ENCODE assay signal across 7 mouse cellular contexts in genomic region chr5:138753946-138754302, GRCm38 (mm10). TPM values are rescaled to one million over a fixed set of nuclear protein-coding genes. Genes with fewer than 3 reads are reported as not detected.
DNase-seq lines count a peak whose midpoint lies in the region; ATAC-seq and TF ChIP-seq lines count a peak whose summit lies in the region.

No protein-coding gene starts in this region.

- peak overlapping the region; percentile 97 for H3K4me2 ChIP-seq in lung, embryonic 15.5 days
- peak overlapping the region; percentile 95 for H3K4me2 ChIP-seq in heart, embryonic 16.5 days (ENCODE audit: low read depth, low read length)
- H3K4me2 ChIP-seq in liver, embryonic 14.5 days (ENCODE audit: low read depth): peak overlapping the region; percentile 50
- peak overlapping the region; percentile 91 for H3K4me2 ChIP-seq in stomach, embryonic 14.5 days (replicated peaks; ENCODE audit: low read depth, low read length)

- 2% methylated on average over 9 of the region's 9 CpGs for WGBS in lung, embryonic 15.5 days
- WGBS in embryonic facial prominence, embryonic 10.5 days: 5% methylated on average over 9 of the region's 9 CpGs
- WGBS in heart, embryonic 16.5 days: 7% methylated on average over 9 of the region's 9 CpGs
- WGBS in liver, embryonic 14.5 days (ENCODE audit: insufficient replicate concordance): 13% methylated on average over 9 of the region's 9 CpGs
- 8% methylated on average over 9 of the region's 9 CpGs for WGBS in stomach, embryonic 14.5 days

- peak overlapping the region; percentile 92 for H3K27ac ChIP-seq in lung, embryonic 15.5 days
- H3K27ac ChIP-seq in embryonic facial prominence, embryonic 10.5 days (replicated peaks): peak overlapping the region; percentile 77
- H3K27ac ChIP-seq in heart, embryonic 16.5 days (ENCODE audit: low read length): peak overlapping the region; percentile 94
- H3K27ac ChIP-seq in liver, embryonic 14.5 days: no peak overlapping the region
- peak overlapping the region; percentile 86; the same call in 1 of the 2 replicates for H3K27ac ChIP-seq in stomach, embryonic 14.5 days (ENCODE audit: low read length)

- no peak for TF ChIP-seq CTCF in liver, embryonic 14.5 days (IDR thresholded peaks at IDR 0.05; ENCODE audit: low read depth)

- H3K27me3 ChIP-seq in lung, embryonic 15.5 days: peaks cover 51% of the 10 kb centered on the region
- H3K27me3 ChIP-seq in embryonic facial prominence, embryonic 10.5 days (replicated peaks; ENCODE audit: low read depth, poor library complexity, severe bottlenecking): peaks cover 81% of the 10 kb centered on the region
- peaks cover 29% of the 10 kb centered on the region for H3K27me3 ChIP-seq in heart, embryonic 16.5 days (ENCODE audit: control insufficient read depth, insufficient read depth, low read length)
- H3K27me3 ChIP-seq in liver, embryonic 14.5 days (ENCODE audit: control insufficient read depth, insufficient read depth, low read length): peaks cover 30% of the 10 kb centered on the region
- no peaks in the 10 kb centered on the region for H3K27me3 ChIP-seq in stomach, embryonic 14.5 days (ENCODE audit: control insufficient read depth, insufficient read depth, low read length)

- peaks cover 44% of the 10 kb centered on the region for H3K4me1 ChIP-seq in lung, embryonic 15.5 days
- peaks cover 43% of the 10 kb centered on the region for H3K4me1 ChIP-seq in embryonic facial prominence, embryonic 10.5 days
- H3K4me1 ChIP-seq in heart, embryonic 16.5 days (ENCODE audit: control insufficient read depth, insufficient read depth, low read length): peaks cover 23% of the 10 kb centered on the region
- peaks cover 0 to 4% of the 10 kb centered on the region in 2 experiments; a peak in 1 of 4 replicates for H3K4me1 ChIP-seq in liver, embryonic 14.5 days (replicated peaks; ENCODE audit: control insufficient read depth in 2 of 2, insufficient read depth in 2 of 2, low read length in 1 of 2)
- H3K4me1 ChIP-seq in stomach, embryonic 14.5 days (ENCODE audit: control insufficient read depth, insufficient read depth, low read length): peaks cover 25% of the 10 kb centered on the region; the same call in 1 of the 2 replicates

- peak overlapping the region; percentile 68 for H3K4me3 ChIP-seq in lung, embryonic 15.5 days
- peak overlapping the region; percentile 68 for H3K4me3 ChIP-seq in embryonic facial prominence, embryonic 10.5 days
- H3K4me3 ChIP-seq in heart, embryonic 16.5 days (ENCODE audit: low read length): peak overlapping the region; percentile 83
- H3K4me3 ChIP-seq in liver, embryonic 14.5 days (ENCODE audit: insufficient read depth in 1 of 2, low read depth in 2 of 2, low read length in 2 of 2): peak overlapping the region in 1 of 2 experiments; percentile 49; a peak in 2 of 4 replicates
- peak overlapping the region; percentile 59 for H3K4me3 ChIP-seq in stomach, embryonic 14.5 days (ENCODE audit: low read depth, low read length)

- TF ChIP-seq EP300 in liver, embryonic 14.5 days (IDR thresholded peaks at IDR 0.05; ENCODE audit: low read depth): no peak

- peak overlapping the region; percentile 73 for H3K9ac ChIP-seq in lung, embryonic 15.5 days
- peak overlapping the region; percentile 91 for H3K9ac ChIP-seq in heart, embryonic 16.5 days (ENCODE audit: low read length)
- no peak overlapping the region for H3K9ac ChIP-seq in liver, embryonic 14.5 days (replicated peaks)
- H3K9ac ChIP-seq in stomach, embryonic 14.5 days (replicated peaks; ENCODE audit: low read depth, low read length): no peak overlapping the region

- ATAC-seq in lung, embryonic 15.5 days (ENCODE audit: borderline replicate concordance, extremely low read depth, low FRiP score, low TSS enrichment): no peak
- 0 out of 2 replicates have a peak, but pooled peaks have one; percentile 25 for ATAC-seq in heart, embryonic 16.5 days (replicated peaks; ENCODE audit: extremely low read depth, insufficient read depth, low FRiP score)
- no peak for ATAC-seq in liver, embryonic 14.5 days (ENCODE audit: insufficient read depth)
- ATAC-seq in stomach, embryonic 14.5 days (ENCODE audit: insufficient number of reproducible peaks, insufficient read depth, low FRiP score, low read depth): no peak

- no peaks in the 10 kb centered on the region for H3K36me3 ChIP-seq in lung, embryonic 15.5 days
- no peaks in the 10 kb centered on the region for H3K36me3 ChIP-seq in embryonic facial prominence, embryonic 10.5 days (replicated peaks)
- no peaks in the 10 kb centered on the region for H3K36me3 ChIP-seq in heart, embryonic 16.5 days (ENCODE audit: control insufficient read depth, insufficient read depth)
- H3K36me3 ChIP-seq in liver, embryonic 14.5 days (replicated peaks; ENCODE audit: control insufficient read depth, insufficient read depth, low read depth): no peaks in the 10 kb centered on the region
- no peaks in the 10 kb centered on the region for H3K36me3 ChIP-seq in stomach, embryonic 14.5 days (ENCODE audit: control insufficient read depth, insufficient read depth, low read length)

- H3K9me3 ChIP-seq in lung, embryonic 15.5 days: no peaks in the 10 kb centered on the region
- H3K9me3 ChIP-seq in embryonic facial prominence, embryonic 10.5 days: no peaks in the 10 kb centered on the region
- H3K9me3 ChIP-seq in heart, embryonic 16.5 days (replicated peaks; ENCODE audit: control insufficient read depth, low read length): no peaks in the 10 kb centered on the region
- H3K9me3 ChIP-seq in liver, embryonic 14.5 days (ENCODE audit: control insufficient read depth, low read length): no peaks in the 10 kb centered on the region
- no peaks in the 10 kb centered on the region for H3K9me3 ChIP-seq in stomach, embryonic 14.5 days (ENCODE audit: control insufficient read depth, low read depth, low read length)

- DNase-seq in lung, postnatal 25 days (ENCODE audit: low spot score): no peak
- DNase-seq in embryonic facial prominence, embryonic 10.5 days (ENCODE audit: low spot score): peak; percentile 45
- DNase-seq in liver, embryonic 14.5 days (ENCODE audit: low read depth in 3 of 3, low spot score in 3 of 3): no peak
- no peak for DNase-seq in thymus, postnatal 4 days

RNA-seq across cellular contexts. Expression of gene Fam20c, which starts 0.4 kb away (rescaled TPM):
- 6.1 and 6.2 TPM in 2 replicates for polyA plus RNA-seq in lung, embryonic 15.5 days (2015; fragmentation: Nextera tagmentation; extraction: Ambion mirVana)
- polyA plus RNA-seq in embryonic facial prominence, embryonic 10.5 days (2016; fragmentation: Nextera tagmentation; extraction: Ambion mirVana): 4.4 and 4.6 TPM in 2 replicates
- 5.4 and 5.6 TPM in 2 replicates for polyA plus RNA-seq in heart, embryonic 16.5 days (2015; fragmentation: Nextera tagmentation; extraction: Ambion mirVana)
- polyA plus RNA-seq in liver, embryonic 14.5 days (2012; rRNA removed): 5.4 and 6.5 TPM in 2 replicates
- polyA plus RNA-seq in liver, embryonic 14.5 days (2014; fragmentation: Nextera tagmentation; extraction: Ambion mirVana): 6.8 and 7.2 TPM in 2 replicates
- 8.9 and 10.6 TPM in 2 replicates for polyA plus RNA-seq in stomach, embryonic 14.5 days (2014; fragmentation: Nextera tagmentation; extraction: Ambion mirVana)

Comparison
In these comparisons a context has a peak if more than half of its experiments do, and no peak if none do; other contexts are left out.
1. H3K9ac ChIP-seq: peak in lung, embryonic 15.5 days (single experiment) and heart, embryonic 16.5 days (single experiment); none in liver, embryonic 14.5 days (single experiment) and stomach, embryonic 14.5 days (single experiment).
2. Peak in every context shown above with its lines, with median percentiles within 50 percentile points of each other: H3K4me2 ChIP-seq.